Comparison of ENCODE assay signal across 7 mouse cellular contexts in the genomic region with DNA sequence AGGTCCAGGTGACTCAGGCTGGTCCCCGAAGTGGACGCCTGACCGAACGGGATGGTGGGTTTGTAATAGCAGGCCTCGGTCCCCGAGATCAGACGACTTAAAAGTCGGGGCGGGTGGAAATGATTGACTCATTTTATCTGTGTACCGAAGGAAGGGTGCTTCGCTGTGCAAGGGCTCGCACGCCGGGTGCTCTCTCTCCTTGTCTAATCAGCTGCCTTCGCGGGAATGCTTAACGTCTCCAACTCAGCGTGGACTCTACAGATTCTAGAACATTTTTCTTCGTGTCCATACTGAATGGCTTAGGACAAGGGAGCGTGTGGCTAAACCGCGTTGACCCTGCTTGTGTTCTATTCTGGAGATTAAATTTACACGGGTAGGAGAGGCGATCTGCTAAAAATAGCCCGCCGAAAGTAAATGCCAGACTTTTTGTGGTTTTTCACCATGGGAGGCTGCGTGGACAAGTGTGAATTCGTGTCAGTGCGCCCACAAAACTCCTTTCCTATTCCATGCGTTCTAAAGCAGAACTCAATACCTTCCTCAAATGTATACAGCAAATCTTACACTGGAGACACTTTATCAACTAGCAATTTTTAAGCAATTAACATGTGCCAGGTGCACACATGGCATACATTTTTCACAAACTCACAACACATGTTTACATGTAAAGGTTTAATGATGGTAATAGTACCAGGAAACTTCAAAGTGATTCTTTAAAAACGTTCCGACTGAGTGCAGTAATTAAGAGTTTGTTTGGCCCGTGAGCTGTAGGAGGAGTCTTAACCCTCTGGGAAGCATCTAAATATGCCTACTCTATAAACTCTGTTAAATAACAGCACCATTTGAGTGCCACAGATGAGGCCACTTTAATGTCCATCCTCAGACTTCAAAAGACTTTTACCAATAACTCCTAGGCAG. TPM values are rescaled to one million over a fixed set of nuclear protein-coding genes. Genes with fewer than 3 reads are reported as not detected.
DNase-seq lines count a peak whose midpoint lies in the region; ATAC-seq lines count a peak whose summit lies in the region.

No protein-coding gene starts in this region.

- peak overlapping the region; percentile 88 for H3K27ac ChIP-seq in embryonic facial prominence, embryonic 13.5 days
- H3K27ac ChIP-seq in hindbrain, embryonic 15.5 days (replicated peaks): peak overlapping the region; percentile 45; the same call in 1 of the 2 replicates

- peak; percentile 57; the same call in 1 of the 2 replicates for ATAC-seq in embryonic facial prominence, embryonic 13.5 days (ENCODE audit: insufficient number of reproducible peaks, insufficient read depth, low FRiP score, low TSS enrichment, low read depth)
- peak; percentile 71; the same call in 1 of the 2 replicates for ATAC-seq in hindbrain, embryonic 15.5 days (ENCODE audit: low FRiP score, low read depth)
- peak; percentile 56 for ATAC-seq in megakaryocyte, adult 5-6 weeks (ENCODE audit: poor library complexity, severe bottlenecking)

- WGBS in embryonic facial prominence, embryonic 13.5 days: 2% methylated on average over 33 of the region's 33 CpGs
- 8% methylated on average over 33 of the region's 33 CpGs for WGBS in hindbrain, embryonic 15.5 days

- H3K9ac ChIP-seq in embryonic facial prominence, embryonic 13.5 days: peak overlapping the region; percentile 87
- H3K9ac ChIP-seq in hindbrain, embryonic 15.5 days: peak overlapping the region; percentile 56

- no peaks in the 10 kb centered on the region for H3K36me3 ChIP-seq in embryonic facial prominence, embryonic 13.5 days
- H3K36me3 ChIP-seq in hindbrain, embryonic 15.5 days: no peaks in the 10 kb centered on the region

- peak overlapping the region; percentile 87 for H3K4me2 ChIP-seq in embryonic facial prominence, embryonic 13.5 days
- peak overlapping the region; percentile 96 for H3K4me2 ChIP-seq in hindbrain, embryonic 15.5 days

- no peaks in the 10 kb centered on the region for H3K27me3 ChIP-seq in embryonic facial prominence, embryonic 13.5 days
- H3K27me3 ChIP-seq in hindbrain, embryonic 15.5 days: peaks cover 3% of the 10 kb centered on the region; the same call in 1 of the 2 replicates

- H3K9me3 ChIP-seq in embryonic facial prominence, embryonic 13.5 days: no peaks in the 10 kb centered on the region
- no peaks in the 10 kb centered on the region for H3K9me3 ChIP-seq in hindbrain, embryonic 15.5 days

- peak overlapping the region; percentile 77 for H3K4me3 ChIP-seq in embryonic facial prominence, embryonic 13.5 days
- H3K4me3 ChIP-seq in hindbrain, embryonic 15.5 days: peak overlapping the region; percentile 54

- peaks cover 41% of the 10 kb centered on the region for H3K4me1 ChIP-seq in embryonic facial prominence, embryonic 13.5 days
- peaks cover 17% of the 10 kb centered on the region for H3K4me1 ChIP-seq in hindbrain, embryonic 15.5 days (replicated peaks)

- DNase-seq in right cerebral cortex, adult 18-20 months: peak; percentile 64
- no peak for DNase-seq in right cerebral cortex, postnatal 14 days
- no peak for DNase-seq in urinary bladder, postnatal 10 days (ENCODE audit: low spot score)
- no peak for DNase-seq in adrenal gland, adult 8-10 months

RNA-seq across cellular contexts. Expression of gene Arhgap10, which starts 0.7 kb away (rescaled TPM):
- polyA plus RNA-seq in embryonic facial prominence, embryonic 13.5 days (2015; fragmentation: Nextera tagmentation; extraction: Ambion mirVana): 30.1 and 31.5 TPM in 2 replicates
- 5.1 and 5.2 TPM in 2 replicates for polyA plus RNA-seq in hindbrain, embryonic 15.5 days (2015; fragmentation: Nextera tagmentation; extraction: Ambion mirVana)
- total RNA-seq in megakaryocyte, adult 5-6 weeks (2015): 3.9 and 5.2 TPM in 2 replicates
- total RNA-seq in megakaryocyte, adult 5-6 weeks (2017): 7.7 and 11.7 TPM in 2 replicates
- total RNA-seq in adrenal gland, adult 8-10 months (2022): 10 to 100 TPM; 14.7 to 37.5 (median 18.3) TPM

RNA-seq across cellular contexts. Expression of gene Prmt9, which starts 30.7 kb away (rescaled TPM):
- polyA plus RNA-seq in embryonic facial prominence, embryonic 13.5 days (2015; fragmentation: Nextera tagmentation; extraction: Ambion mirVana): 22.9 and 24.0 TPM in 2 replicates
- 24.2 and 25.9 TPM in 2 replicates for polyA plus RNA-seq in hindbrain, embryonic 15.5 days (2015; fragmentation: Nextera tagmentation; extraction: Ambion mirVana)
- 12.1 and 14.6 TPM in 2 replicates for total RNA-seq in megakaryocyte, adult 5-6 weeks (2015)
- total RNA-seq in megakaryocyte, adult 5-6 weeks (2017): 18.6 and 20.2 TPM in 2 replicates
- 10 to 100 TPM; 17.0 to 21.5 (median 19.6) TPM for total RNA-seq in adrenal gland, adult 8-10 months (2022)
